Mouse (Mus musculus): ENCODE measurements around the gene Kdm2a. TPM values are rescaled to one million over a fixed set of nuclear protein-coding genes. Genes with fewer than 3 reads are reported as not detected.
A peak's percentile ranks its signal among the peaks of the same experiment; 100 is the strongest.

Kdm2a gene
- polyA plus RNA-seq, 1 experiment from 2014 or later, result 61.6 TPM

DNA sequence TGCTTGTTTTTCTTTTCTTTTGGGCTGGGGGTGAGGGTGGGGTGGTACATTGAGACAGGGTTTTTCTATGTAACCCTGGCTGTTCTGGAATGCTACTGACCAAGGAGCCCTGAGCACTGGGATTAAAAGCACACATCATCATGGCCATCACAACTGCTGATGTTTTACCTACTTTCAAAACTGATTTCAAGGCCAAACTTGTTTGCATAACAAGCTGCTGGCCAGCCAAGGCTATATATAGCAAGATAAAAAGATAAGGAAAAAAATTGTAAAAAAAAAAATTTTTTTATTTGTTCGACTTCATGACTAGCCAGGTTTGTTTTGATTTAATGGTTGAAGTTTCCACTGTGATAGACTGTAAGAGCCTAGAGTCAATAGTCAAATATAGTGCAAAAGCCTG is 27.8 kb downstream of the Kdm2a start:
- H3K9me3 ChIP-seq, result no peaks in the 10 kb centered on the region
- no peaks in the 10 kb centered on the region for H3K4me1 ChIP-seq
- 0 out of 2 replicates have a peak, but pooled peaks cover 7% of the 10 kb centered on the region for H3K36me3 ChIP-seq
- H3K27ac ChIP-seq, result no peak overlapping the region
- no peak overlapping the region for H3K9ac ChIP-seq
- 89% methylated on average over 1 of the region's 1 CpGs for WGBS
- H3K27me3 ChIP-seq, result no peaks in the 10 kb centered on the region
- H3K4me2 ChIP-seq (replicated peaks), result no peak overlapping the region
- H3K4me3 ChIP-seq, result no peak overlapping the region
- no peak for ATAC-seq (ENCODE audit: insufficient number of reproducible peaks, insufficient read depth, low FRiP score, low TSS enrichment)

DNA sequence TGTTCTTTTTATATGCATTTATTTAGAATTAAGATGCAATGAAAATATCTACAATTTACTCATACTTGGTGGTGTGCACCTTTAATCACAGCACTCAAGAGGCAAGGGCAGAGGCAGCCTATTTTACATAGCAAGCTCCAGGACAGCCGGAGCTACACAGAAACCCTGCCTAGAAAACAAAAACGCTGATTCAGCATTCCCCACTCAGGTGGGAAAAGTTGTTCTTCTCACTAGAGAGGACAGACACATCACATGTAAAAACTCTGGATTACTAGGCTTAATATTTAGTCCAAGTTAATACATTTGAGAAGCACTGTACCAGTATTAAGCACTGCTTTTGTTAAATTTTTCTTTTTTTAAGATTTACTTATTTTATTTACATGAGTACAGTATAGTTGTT is 48.6 kb downstream of the Kdm2a start:
- H3K4me3 ChIP-seq, result no peak overlapping the region
- no peak for ATAC-seq (ENCODE audit: insufficient number of reproducible peaks, insufficient read depth, low FRiP score, low TSS enrichment)
- H3K27ac ChIP-seq, result no peak overlapping the region
- no peak overlapping the region for H3K4me2 ChIP-seq (replicated peaks)
- no peaks in the 10 kb centered on the region for H3K4me1 ChIP-seq
- H3K9ac ChIP-seq, result no peak overlapping the region
- H3K9me3 ChIP-seq, result no peaks in the 10 kb centered on the region
- WGBS, result 87% methylated on average over 2 of the region's 2 CpGs
- H3K27me3 ChIP-seq, result no peaks in the 10 kb centered on the region
- H3K36me3 ChIP-seq, result peaks cover 63% of the 10 kb centered on the region

DNA sequence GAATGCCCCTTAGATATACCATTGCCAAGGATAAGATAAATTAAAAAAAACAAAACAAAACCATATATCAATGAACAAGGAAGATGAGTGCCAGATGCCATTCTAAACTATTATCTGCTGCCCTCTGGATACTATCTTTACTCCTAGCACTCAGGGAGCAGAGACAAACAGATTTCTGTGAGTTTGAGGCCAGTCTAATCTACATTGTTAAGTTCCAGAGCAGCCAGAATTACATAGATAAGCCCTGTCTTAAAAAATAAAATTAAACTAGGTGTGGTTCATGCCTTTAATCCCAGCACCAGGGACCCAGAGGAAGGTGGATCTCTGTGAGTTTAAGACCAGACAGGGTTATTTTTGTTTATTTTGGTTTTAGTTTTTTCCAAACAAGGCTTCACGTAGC is 51.6 kb downstream of the Kdm2a start:
- no peak overlapping the region for H3K27ac ChIP-seq
- H3K36me3 ChIP-seq, result peaks cover 68% of the 10 kb centered on the region
- H3K4me2 ChIP-seq (replicated peaks), result no peak overlapping the region
- 89% methylated on average over 1 of the region's 1 CpGs for WGBS
- H3K9ac ChIP-seq, result no peak overlapping the region
- no peak overlapping the region for H3K4me3 ChIP-seq
- H3K27me3 ChIP-seq, result no peaks in the 10 kb centered on the region
- no peak for ATAC-seq (ENCODE audit: insufficient number of reproducible peaks, insufficient read depth, low FRiP score, low TSS enrichment)
- H3K9me3 ChIP-seq, result no peaks in the 10 kb centered on the region
- H3K4me1 ChIP-seq, result no peaks in the 10 kb centered on the region

DNA sequence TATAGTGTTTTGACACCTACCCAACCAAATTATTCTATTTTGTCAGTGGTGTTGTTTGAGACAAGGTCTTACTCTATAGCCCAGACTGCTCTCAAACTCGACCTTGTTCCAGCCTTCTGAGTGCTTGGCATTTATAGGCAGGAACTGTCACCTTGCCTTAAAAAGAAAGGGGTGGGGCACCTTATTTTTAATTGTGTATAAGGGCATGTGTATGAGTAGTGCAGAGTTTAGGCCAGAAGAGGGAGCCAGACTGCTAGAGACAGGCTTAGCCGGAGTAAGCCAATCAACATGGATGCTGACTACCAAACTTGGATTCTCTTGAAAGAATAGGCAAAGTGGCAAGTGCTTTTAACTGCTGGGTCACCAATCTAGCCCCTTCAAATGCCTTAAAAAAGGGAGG is 59.9 kb downstream of the Kdm2a start:
- Histone ChIP-seq H3K9me3 (no peaks in the 10 kb centered on the region), H3K36me3 (peaks cover 39% of the 10 kb centered on the region), H3K27me3 (no peaks in the 10 kb centered on the region), H3K4me2 (replicated peaks) (no peak overlapping the region), H3K4me3 (no peak overlapping the region), H3K27ac (no peak overlapping the region), H3K4me1 (peaks cover 10% of the 10 kb centered on the region), H3K9ac (no peak overlapping the region)
- WGBS, result 46% methylated on average over 2 of the region's 2 CpGs
- no peak for ATAC-seq (ENCODE audit: insufficient number of reproducible peaks, insufficient read depth, low FRiP score, low TSS enrichment)

DNA sequence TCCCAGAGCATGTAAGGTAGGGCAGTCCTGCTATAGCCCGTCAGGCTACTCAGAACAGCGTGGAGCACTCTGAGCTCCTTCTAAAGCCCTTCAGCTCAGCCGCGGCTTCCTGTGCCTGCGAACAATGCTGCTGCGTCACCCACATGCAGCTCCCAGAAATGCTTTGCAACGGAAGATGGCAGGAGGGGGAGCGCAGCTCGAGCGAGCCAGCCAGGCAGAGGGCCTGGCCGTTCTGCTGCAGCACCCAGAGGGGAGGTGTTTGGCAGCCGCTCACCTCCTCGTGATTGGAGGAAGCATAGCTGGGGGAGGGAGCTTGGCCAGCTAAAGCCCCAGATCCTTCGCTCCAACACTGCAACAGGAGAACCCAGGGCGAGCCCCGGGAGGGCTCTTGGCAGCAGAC is 64.3 kb downstream of the Kdm2a start:
- peak; percentile 99 for ATAC-seq (ENCODE audit: insufficient number of reproducible peaks, insufficient read depth, low FRiP score, low TSS enrichment)
- peak overlapping the region; percentile 57 for H3K4me3 ChIP-seq
- peak overlapping the region; percentile 94 for H3K27ac ChIP-seq
- H3K9me3 ChIP-seq, result no peaks in the 10 kb centered on the region
- peaks cover 24% of the 10 kb centered on the region for H3K36me3 ChIP-seq
- no peaks in the 10 kb centered on the region for H3K27me3 ChIP-seq
- peak overlapping the region; percentile 78 for H3K4me2 ChIP-seq (replicated peaks)
- 1% methylated on average over 16 of the region's 16 CpGs for WGBS
- peaks cover 24% of the 10 kb centered on the region for H3K4me1 ChIP-seq
- peak overlapping the region; percentile 72 for H3K9ac ChIP-seq

DNA sequence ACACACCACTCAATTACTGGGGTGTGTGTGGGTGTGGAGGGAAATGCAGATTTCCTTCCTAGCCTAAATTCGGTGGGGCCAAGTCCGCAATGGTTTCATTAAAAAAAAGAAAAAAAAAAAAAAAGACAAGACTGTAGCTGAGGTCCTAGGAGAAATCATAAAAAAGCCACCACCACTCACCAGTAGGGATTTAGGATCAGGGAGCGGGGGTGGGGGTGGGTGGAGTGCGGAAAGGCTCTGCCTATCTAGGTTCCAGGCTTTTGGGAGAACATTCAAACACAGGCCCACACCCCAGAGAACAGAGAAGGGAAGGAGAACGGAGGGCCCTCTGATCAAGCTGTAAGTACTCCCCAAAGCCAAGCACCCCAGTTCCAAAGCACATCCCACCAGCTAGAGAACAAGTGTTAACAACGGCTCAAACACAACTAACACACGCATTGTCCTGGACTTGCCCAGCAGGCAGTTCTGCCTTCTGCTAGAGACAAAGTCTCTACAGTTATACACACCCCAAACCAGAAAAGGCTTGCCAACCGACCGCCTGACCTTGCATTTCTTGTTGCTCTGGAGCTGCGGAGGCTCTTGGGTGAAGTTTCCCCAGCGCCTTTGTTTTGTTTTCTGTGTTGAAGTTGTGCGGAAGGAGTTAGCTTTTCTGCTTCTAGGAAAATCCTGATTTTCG is 64.8 kb downstream of the Kdm2a start:
- peak overlapping the region; percentile 78 for H3K4me2 ChIP-seq (replicated peaks)
- peaks cover 28% of the 10 kb centered on the region for H3K36me3 ChIP-seq
- peak overlapping the region; percentile 72 for H3K9ac ChIP-seq
- 0% methylated on average over 13 of the region's 13 CpGs for WGBS
- peak overlapping the region; percentile 94 for H3K27ac ChIP-seq
- ATAC-seq (ENCODE audit: insufficient number of reproducible peaks, insufficient read depth, low FRiP score, low TSS enrichment), result no peak; the same call in 1 of the 2 replicates
- no peaks in the 10 kb centered on the region for H3K9me3 ChIP-seq
- H3K27me3 ChIP-seq, result no peaks in the 10 kb centered on the region
- peaks cover 24% of the 10 kb centered on the region for H3K4me1 ChIP-seq
- H3K4me3 ChIP-seq, result peak overlapping the region; percentile 57

DNA sequence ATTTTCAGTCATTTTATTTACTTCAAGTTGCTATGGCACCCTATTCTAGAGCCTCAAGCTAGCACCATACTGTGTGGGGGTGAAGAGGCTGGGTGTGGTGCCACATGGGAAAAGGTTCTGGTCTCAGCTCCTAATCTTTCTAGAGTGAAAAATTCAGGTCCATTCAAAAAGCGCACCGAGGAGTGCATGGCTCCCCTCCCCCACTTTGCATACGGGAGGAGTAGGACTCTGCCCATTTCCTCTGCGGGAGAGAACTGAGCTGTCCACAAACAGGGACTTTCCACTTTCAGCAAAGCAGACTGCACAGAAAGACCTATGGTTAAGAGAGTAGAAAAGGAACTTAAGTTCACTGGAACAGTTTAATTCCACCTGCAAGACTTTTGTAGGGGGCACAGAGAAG is 65.4 kb downstream of the Kdm2a start:
- no peaks in the 10 kb centered on the region for H3K9me3 ChIP-seq
- WGBS, result 2% methylated on average over 4 of the region's 4 CpGs
- H3K4me1 ChIP-seq, result peaks cover 24% of the 10 kb centered on the region
- peak overlapping the region; percentile 94 for H3K27ac ChIP-seq
- H3K36me3 ChIP-seq, result peaks cover 31% of the 10 kb centered on the region
- H3K4me3 ChIP-seq, result peak overlapping the region; percentile 57
- ATAC-seq (ENCODE audit: insufficient number of reproducible peaks, insufficient read depth, low FRiP score, low TSS enrichment), result no peak
- H3K27me3 ChIP-seq, result no peaks in the 10 kb centered on the region
- H3K4me2 ChIP-seq (replicated peaks), result peak overlapping the region; percentile 78
- peak overlapping the region; percentile 72 for H3K9ac ChIP-seq

DNA sequence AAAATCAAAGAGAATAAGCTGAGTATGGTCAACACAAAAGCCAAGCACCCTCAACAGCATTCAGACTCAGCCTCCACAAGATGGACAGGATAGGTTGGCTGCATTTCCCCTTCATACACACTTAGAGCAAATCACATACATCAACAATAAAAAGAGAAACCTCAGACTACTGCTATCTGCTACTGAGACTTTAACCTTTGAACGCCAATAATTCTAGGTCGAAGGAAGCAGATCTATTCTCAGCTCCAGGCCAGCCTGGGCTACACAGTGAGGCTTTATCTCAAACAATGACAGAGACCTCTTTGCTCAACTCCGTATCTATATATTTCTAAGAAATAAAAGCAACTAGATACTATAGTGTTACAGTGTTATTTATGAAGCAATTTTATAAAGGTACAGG is 66.8 kb downstream of the Kdm2a start:
- peaks cover 24% of the 10 kb centered on the region for H3K4me1 ChIP-seq
- H3K36me3 ChIP-seq, result peaks cover 45% of the 10 kb centered on the region
- no peak overlapping the region for H3K27ac ChIP-seq
- H3K27me3 ChIP-seq, result no peaks in the 10 kb centered on the region
- 87% methylated on average over 3 of the region's 3 CpGs for WGBS
- ATAC-seq (ENCODE audit: insufficient number of reproducible peaks, insufficient read depth, low FRiP score, low TSS enrichment), result no peak
- H3K4me2 ChIP-seq (replicated peaks), result no peak overlapping the region
- H3K4me3 ChIP-seq, result no peak overlapping the region
- no peak overlapping the region for H3K9ac ChIP-seq
- H3K9me3 ChIP-seq, result no peaks in the 10 kb centered on the region

DNA sequence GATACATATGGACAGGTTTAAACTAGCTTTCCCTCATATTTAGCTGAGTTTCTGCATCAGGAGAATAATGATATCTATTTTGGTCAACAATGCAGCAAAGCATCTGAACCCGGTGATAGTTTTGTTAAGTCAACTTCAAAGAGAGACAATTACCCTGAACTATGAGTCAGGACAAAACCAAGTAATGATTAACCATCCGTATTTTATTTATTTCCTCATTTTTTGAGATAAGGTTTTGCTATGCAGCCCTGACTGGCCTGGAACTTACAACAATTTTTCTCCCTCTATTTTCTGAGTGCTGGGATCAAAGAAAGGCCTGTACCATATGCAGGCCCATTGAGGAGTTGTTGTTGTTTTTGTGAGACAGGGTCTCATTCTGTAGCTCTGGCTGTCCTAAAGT is 67.5 kb downstream of the Kdm2a start:
- no peak overlapping the region for H3K4me2 ChIP-seq (replicated peaks)
- H3K9me3 ChIP-seq, result no peaks in the 10 kb centered on the region
- H3K27ac ChIP-seq, result no peak overlapping the region
- no peak for ATAC-seq (ENCODE audit: insufficient number of reproducible peaks, insufficient read depth, low FRiP score, low TSS enrichment)
- no peak overlapping the region for H3K4me3 ChIP-seq
- H3K4me1 ChIP-seq, result peaks cover 24% of the 10 kb centered on the region
- H3K36me3 ChIP-seq, result peaks cover 51% of the 10 kb centered on the region
- H3K9ac ChIP-seq, result no peak overlapping the region
- WGBS, result 91% methylated on average over 2 of the region's 2 CpGs
- no peaks in the 10 kb centered on the region for H3K27me3 ChIP-seq

DNA sequence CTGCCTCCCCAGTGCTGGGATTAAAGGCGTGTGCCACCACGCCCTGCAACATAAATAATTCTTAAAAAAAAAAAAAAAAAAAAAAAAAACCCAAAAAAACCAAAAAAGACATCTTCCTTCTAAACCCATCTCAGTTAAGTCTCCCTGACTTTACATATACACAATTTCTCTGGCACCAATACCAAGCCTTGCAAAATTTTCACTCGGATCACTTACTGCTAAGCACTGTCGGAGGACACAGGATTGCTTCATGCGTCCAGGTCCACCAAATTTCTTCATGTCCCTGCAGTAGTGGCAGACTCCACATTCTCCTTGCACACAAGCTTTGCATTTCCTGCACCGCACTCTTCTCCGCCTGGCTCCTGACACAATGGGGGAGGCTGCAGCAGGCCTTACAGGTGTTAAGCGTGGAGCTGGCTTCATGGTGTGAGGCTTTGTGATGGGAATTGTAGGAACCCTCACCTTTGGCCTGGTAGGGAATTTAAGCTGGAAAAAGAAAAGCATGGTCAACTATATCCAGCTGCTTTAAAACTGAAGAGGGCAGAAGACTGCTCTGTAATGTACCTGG is 69.3 kb downstream of the Kdm2a start:
- Histone ChIP-seq H3K4me2 (replicated peaks) (no peak overlapping the region), H3K4me3 (no peak overlapping the region), H3K36me3 (peaks cover 69% of the 10 kb centered on the region), H3K27ac (no peak overlapping the region), H3K9me3 (no peaks in the 10 kb centered on the region), H3K27me3 (no peaks in the 10 kb centered on the region), H3K9ac (no peak overlapping the region), H3K4me1 (peaks cover 14% of the 10 kb centered on the region)
- WGBS, result 93% methylated on average over 8 of the region's 8 CpGs
- no peak for ATAC-seq (ENCODE audit: insufficient number of reproducible peaks, insufficient read depth, low FRiP score, low TSS enrichment)

DNA sequence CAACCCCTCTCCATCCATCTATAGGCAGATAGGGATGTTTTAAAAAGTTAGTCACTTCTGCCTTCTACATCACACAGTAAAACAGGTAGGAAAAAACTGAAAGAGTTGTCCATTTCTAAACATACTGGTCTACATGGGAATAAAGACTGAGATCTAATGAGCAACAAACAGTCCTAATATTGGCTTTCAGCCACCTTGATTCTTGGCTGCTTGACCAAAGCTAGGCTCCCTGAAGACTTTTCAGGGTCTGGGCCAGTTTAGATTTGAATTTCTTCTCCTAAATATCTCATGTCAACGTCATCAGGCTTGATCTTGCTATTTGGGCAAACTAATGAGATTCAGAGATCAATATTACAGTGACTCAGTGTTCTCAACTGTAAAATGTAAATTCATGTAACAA is 71.2 kb downstream of the Kdm2a start:
- Histone ChIP-seq H3K4me3 (no peak overlapping the region), H3K9me3 (no peaks in the 10 kb centered on the region), H3K9ac (no peak overlapping the region), H3K36me3 (peaks cover 88% of the 10 kb centered on the region), H3K4me1 (peaks cover 4% of the 10 kb centered on the region), H3K4me2 (replicated peaks) (no peak overlapping the region), H3K27ac (no peak overlapping the region), H3K27me3 (no peaks in the 10 kb centered on the region)
- no peak for ATAC-seq (ENCODE audit: insufficient number of reproducible peaks, insufficient read depth, low FRiP score, low TSS enrichment)
- WGBS, result 82% methylated on average over 1 of the region's 1 CpGs

DNA sequence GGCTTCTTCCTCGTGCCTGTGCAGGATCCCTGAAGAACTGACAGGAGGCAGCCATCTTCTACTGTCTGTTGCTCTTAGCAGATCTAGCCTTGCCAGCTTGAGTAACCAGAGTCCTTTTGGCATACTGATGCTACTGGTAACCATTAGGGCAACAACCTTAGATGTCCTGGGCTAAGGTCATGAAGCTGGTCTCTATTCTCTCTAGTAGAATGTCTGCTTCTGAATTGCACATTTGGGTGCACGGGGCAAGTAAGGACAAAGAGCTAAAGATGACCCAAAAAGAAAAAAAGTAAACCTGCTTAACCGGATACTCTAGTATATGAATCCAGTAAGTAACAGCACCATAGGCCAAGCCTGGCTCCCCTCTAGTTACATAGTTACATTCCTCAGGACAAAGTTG is 72.0 kb downstream of the Kdm2a start:
- no peaks in the 10 kb centered on the region for H3K9me3 ChIP-seq
- no peaks in the 10 kb centered on the region for H3K27me3 ChIP-seq
- 83% methylated on average over 3 of the region's 3 CpGs for WGBS
- H3K4me1 ChIP-seq, result no peaks in the 10 kb centered on the region; the same call in 1 of the 2 replicates
- H3K36me3 ChIP-seq, result peaks cover 89% of the 10 kb centered on the region
- no peak for ATAC-seq (ENCODE audit: insufficient number of reproducible peaks, insufficient read depth, low FRiP score, low TSS enrichment)
- H3K4me3 ChIP-seq, result no peak overlapping the region
- H3K9ac ChIP-seq, result no peak overlapping the region
- no peak overlapping the region for H3K4me2 ChIP-seq (replicated peaks)
- H3K27ac ChIP-seq, result no peak overlapping the region

All from embryonic facial prominence, embryonic 12.5 days (tissue).